Mouse (Mus musculus): ENCODE measurements around the gene Gm49387. TPM values are rescaled to one million over a fixed set of nuclear protein-coding genes. Genes with fewer than 3 reads are reported as not detected.

Gm49387 gene
- polyA plus RNA-seq, 1 experiment from 2014 or later = not detected

GRCm38 (mm10) chr14:31521318-31521717, 119.4 kb downstream of the Gm49387 start:
- H3K4me3 ChIP-seq (ENCODE audit: low read depth, low read length) = no peak overlapping the region
- H3K36me3 ChIP-seq (ENCODE audit: control insufficient read depth, insufficient read depth, low read length) = no peaks in the 10 kb centered on the region
- DNase-seq (ENCODE audit: low spot score) = peak; percentile 7
- no peak overlapping the region for H3K9ac ChIP-seq (ENCODE audit: low read length)
- no peak overlapping the region for H3K27ac ChIP-seq (ENCODE audit: low read depth, low read length)
- no peaks in the 10 kb centered on the region for H3K27me3 ChIP-seq (ENCODE audit: control insufficient read depth, insufficient read depth, low read length)
- 79% methylated on average over 2 of the region's 2 CpGs for WGBS
- H3K4me1 ChIP-seq (replicated peaks; ENCODE audit: control insufficient read depth, insufficient read depth, low read length) = no peaks in the 10 kb centered on the region
- no peaks in the 10 kb centered on the region for H3K9me3 ChIP-seq (ENCODE audit: control insufficient read depth, low read length)
- ATAC-seq (replicated peaks; ENCODE audit: low FRiP score) = no peak
- no peak overlapping the region for H3K4me2 ChIP-seq (ENCODE audit: low read depth, low read length, severe bottlenecking)

DNA sequence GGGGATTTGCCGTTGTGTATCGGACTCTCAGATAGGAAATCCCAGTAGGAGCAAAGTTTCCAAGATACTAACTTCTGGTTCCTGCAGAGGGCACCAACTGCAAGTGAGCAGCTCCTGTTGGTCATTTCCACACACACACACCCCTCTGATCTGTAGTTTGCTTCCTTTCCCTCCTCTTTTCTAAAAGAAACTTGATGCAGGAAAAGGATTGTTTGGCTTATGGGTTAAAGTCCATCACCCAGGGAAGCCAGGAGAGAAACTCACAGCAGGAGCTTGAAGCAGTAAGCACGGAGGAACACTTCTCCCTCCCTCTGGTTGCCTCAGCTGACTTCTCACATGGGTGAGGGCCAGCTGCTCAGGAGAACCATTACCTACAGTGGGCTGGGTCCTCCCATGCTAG, 121.5 kb downstream of the Gm49387 start:
- H3K4me1 ChIP-seq (replicated peaks; ENCODE audit: control insufficient read depth, insufficient read depth, low read length) = no peaks in the 10 kb centered on the region
- H3K4me2 ChIP-seq (ENCODE audit: low read depth, low read length, severe bottlenecking) = no peak overlapping the region
- H3K27ac ChIP-seq (ENCODE audit: low read depth, low read length) = no peak overlapping the region
- no peaks in the 10 kb centered on the region for H3K27me3 ChIP-seq (ENCODE audit: control insufficient read depth, insufficient read depth, low read length)
- H3K4me3 ChIP-seq (ENCODE audit: low read depth, low read length) = no peak overlapping the region
- DNase-seq (ENCODE audit: low spot score) (peak; percentile 27), ATAC-seq (replicated peaks; ENCODE audit: low FRiP score) (no peak)
- no peaks in the 10 kb centered on the region; the same call in 1 of the 2 replicates for H3K9me3 ChIP-seq (ENCODE audit: control insufficient read depth, low read length)
- WGBS = 57% methylated on average over 3 of the region's 3 CpGs
- H3K9ac ChIP-seq (ENCODE audit: low read length) = no peak overlapping the region
- no peaks in the 10 kb centered on the region for H3K36me3 ChIP-seq (ENCODE audit: control insufficient read depth, insufficient read depth, low read length)

- WGBS = 86% methylated on average over 2 of the region's 2 CpGs
- no peaks in the 10 kb centered on the region for H3K36me3 ChIP-seq (ENCODE audit: control insufficient read depth, insufficient read depth, low read length)
- no peak overlapping the region for H3K4me3 ChIP-seq (ENCODE audit: low read depth, low read length)
- no peak overlapping the region for H3K4me2 ChIP-seq (ENCODE audit: low read depth, low read length, severe bottlenecking)
- no peaks in the 10 kb centered on the region; the same call in 1 of the 2 replicates for H3K9me3 ChIP-seq (ENCODE audit: control insufficient read depth, low read length)
- ATAC-seq (replicated peaks; ENCODE audit: low FRiP score) (no peak), DNase-seq (ENCODE audit: low spot score) (no peak)
- H3K27ac ChIP-seq (ENCODE audit: low read depth, low read length) = no peak overlapping the region
- no peaks in the 10 kb centered on the region for H3K27me3 ChIP-seq (ENCODE audit: control insufficient read depth, insufficient read depth, low read length)
- H3K4me1 ChIP-seq (replicated peaks; ENCODE audit: control insufficient read depth, insufficient read depth, low read length) = no peaks in the 10 kb centered on the region
- H3K9ac ChIP-seq (ENCODE audit: low read length) = no peak overlapping the region
Measured at GRCm38 (mm10) chr14:31515895-31516294, 124.8 kb downstream of the Gm49387 start.

GRCm38 (mm10) chr14:31510322-31510721, 130.4 kb downstream of the Gm49387 start:
- DNase-seq (ENCODE audit: low spot score) = no peak
- 82% methylated on average over 3 of the region's 3 CpGs for WGBS
- ATAC-seq (replicated peaks; ENCODE audit: low FRiP score) = no peak
- H3K4me1 ChIP-seq (replicated peaks; ENCODE audit: control insufficient read depth, insufficient read depth, low read length) = no peaks in the 10 kb centered on the region
- H3K4me2 ChIP-seq (ENCODE audit: low read depth, low read length, severe bottlenecking) = no peak overlapping the region
- H3K9ac ChIP-seq (ENCODE audit: low read length) = no peak overlapping the region
- H3K36me3 ChIP-seq (ENCODE audit: control insufficient read depth, insufficient read depth, low read length) = peaks cover 16% of the 10 kb centered on the region; the same call in 1 of the 2 replicates
- H3K9me3 ChIP-seq (ENCODE audit: control insufficient read depth, low read length) = no peaks in the 10 kb centered on the region; the same call in 1 of the 2 replicates
- H3K4me3 ChIP-seq (ENCODE audit: low read depth, low read length) = no peak overlapping the region
- no peak overlapping the region for H3K27ac ChIP-seq (ENCODE audit: low read depth, low read length)
- no peaks in the 10 kb centered on the region for H3K27me3 ChIP-seq (ENCODE audit: control insufficient read depth, insufficient read depth, low read length)

DNA sequence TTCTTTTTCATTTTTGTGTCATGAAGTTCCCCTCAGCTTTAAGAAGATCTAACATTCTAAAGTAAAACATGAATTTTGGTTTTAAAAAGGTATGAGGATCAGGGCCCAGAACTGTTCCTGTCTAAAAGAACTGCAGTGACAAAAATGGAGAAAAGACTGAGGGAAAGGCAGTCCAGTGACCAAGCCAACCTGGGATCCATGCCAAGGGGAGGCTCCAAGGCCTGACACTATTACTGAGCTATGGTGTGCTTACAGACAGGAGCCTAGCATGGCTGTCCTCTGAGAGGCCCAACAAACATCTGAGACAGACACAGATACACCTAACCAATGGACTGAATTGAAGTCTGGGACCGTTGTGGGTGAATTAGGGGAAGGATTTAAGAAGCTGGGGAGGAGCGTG, 130.8 kb downstream of the Gm49387 start:
- H3K27me3 ChIP-seq (ENCODE audit: control insufficient read depth, insufficient read depth, low read length) = no peaks in the 10 kb centered on the region
- no peak overlapping the region for H3K27ac ChIP-seq (ENCODE audit: low read depth, low read length)
- H3K9ac ChIP-seq (ENCODE audit: low read length) = no peak overlapping the region
- WGBS = 96% methylated on average over 2 of the region's 2 CpGs
- no peak overlapping the region for H3K4me2 ChIP-seq (ENCODE audit: low read depth, low read length, severe bottlenecking)
- ATAC-seq (replicated peaks; ENCODE audit: low FRiP score) (no peak), DNase-seq (ENCODE audit: low spot score) (no peak)
- H3K9me3 ChIP-seq (ENCODE audit: control insufficient read depth, low read length) = no peaks in the 10 kb centered on the region; the same call in 1 of the 2 replicates
- no peak overlapping the region for H3K4me3 ChIP-seq (ENCODE audit: low read depth, low read length)
- no peaks in the 10 kb centered on the region for H3K4me1 ChIP-seq (replicated peaks; ENCODE audit: control insufficient read depth, insufficient read depth, low read length)
- H3K36me3 ChIP-seq (ENCODE audit: control insufficient read depth, insufficient read depth, low read length) = peaks cover 19% of the 10 kb centered on the region; the same call in 1 of the 2 replicates

DNA sequence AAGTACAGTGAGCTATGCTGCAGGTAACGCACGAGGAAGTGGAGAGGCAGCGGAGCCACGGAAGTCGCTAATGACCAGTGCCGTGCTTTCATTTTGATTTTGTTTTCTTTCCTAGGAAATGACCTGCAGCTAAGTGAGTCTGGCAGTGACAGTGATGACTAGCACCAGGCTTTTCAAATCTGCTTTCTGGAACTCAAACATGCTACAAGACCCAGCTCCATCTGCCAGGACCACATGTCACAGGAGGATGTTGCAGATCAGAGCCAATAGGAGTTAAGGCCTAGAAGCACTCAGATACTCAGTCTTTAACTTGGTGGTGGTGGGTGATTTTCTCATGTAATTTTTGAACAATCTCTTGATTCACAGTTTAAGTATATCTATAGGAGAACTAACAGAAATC, 134.2 kb downstream of the Gm49387 start:
- Histone ChIP-seq H3K9me3 (ENCODE audit: control insufficient read depth, low read length) (no peaks in the 10 kb centered on the region), H3K36me3 (ENCODE audit: control insufficient read depth, insufficient read depth, low read length) (peaks cover 19% of the 10 kb centered on the region; the same call in 1 of the 2 replicates), H3K27ac (ENCODE audit: low read depth, low read length) (no peak overlapping the region), H3K4me3 (ENCODE audit: low read depth, low read length) (no peak overlapping the region), H3K9ac (ENCODE audit: low read length) (no peak overlapping the region), H3K4me1 (replicated peaks; ENCODE audit: control insufficient read depth, insufficient read depth, low read length) (no peaks in the 10 kb centered on the region), H3K4me2 (ENCODE audit: low read depth, low read length, severe bottlenecking) (no peak overlapping the region), H3K27me3 (ENCODE audit: control insufficient read depth, insufficient read depth, low read length) (no peaks in the 10 kb centered on the region)
- WGBS = 95% methylated on average over 6 of the region's 6 CpGs
- DNase-seq (ENCODE audit: low spot score) = no peak
- no peak for ATAC-seq (replicated peaks; ENCODE audit: low FRiP score)

GRCm38 (mm10) chr14:31503406-31503805, 137.3 kb downstream of the Gm49387 start:
- WGBS = 93% methylated on average over 13 of the region's 13 CpGs
- H3K27me3 ChIP-seq (ENCODE audit: control insufficient read depth, insufficient read depth, low read length) = no peaks in the 10 kb centered on the region
- ATAC-seq (replicated peaks; ENCODE audit: low FRiP score) = no peak
- H3K4me2 ChIP-seq (ENCODE audit: low read depth, low read length, severe bottlenecking) = no peak overlapping the region
- H3K27ac ChIP-seq (ENCODE audit: low read depth, low read length) = no peak overlapping the region
- peaks cover 16% of the 10 kb centered on the region; the same call in 1 of the 2 replicates for H3K36me3 ChIP-seq (ENCODE audit: control insufficient read depth, insufficient read depth, low read length)
- H3K9ac ChIP-seq (ENCODE audit: low read length) = no peak overlapping the region
- no peaks in the 10 kb centered on the region for H3K4me1 ChIP-seq (replicated peaks; ENCODE audit: control insufficient read depth, insufficient read depth, low read length)
- no peak for DNase-seq (ENCODE audit: low spot score)
- no peak overlapping the region for H3K4me3 ChIP-seq (ENCODE audit: low read depth, low read length)
- no peaks in the 10 kb centered on the region for H3K9me3 ChIP-seq (ENCODE audit: control insufficient read depth, low read length)

Other genes with a start within 250 kb of the Gm49387 start
- 15.8 and 17.4 TPM in 2 replicates for gene Sh3bp5, start 204.8 kb downstream of the Gm49387 start, polyA plus RNA-seq (2014; fragmentation: Nextera tagmentation; extraction: Ambion mirVana)
- 24.7 and 25.7 TPM in 2 replicates for gene Eaf1, start 146.5 kb downstream of the Gm49387 start, polyA plus RNA-seq (2014; fragmentation: Nextera tagmentation; extraction: Ambion mirVana)
- gene Mettl6, start 145.8 kb downstream of the Gm49387 start, polyA plus RNA-seq (2014; fragmentation: Nextera tagmentation; extraction: Ambion mirVana) = 85.0 and 89.8 TPM in 2 replicates
- gene Colq, start 49.5 kb downstream of the Gm49387 start, polyA plus RNA-seq (2014; fragmentation: Nextera tagmentation; extraction: Ambion mirVana) = 0.09 TPM in 1 of 2 replicates, not detected in the other
- gene Btd, start 150 bp upstream of the Gm49387 start, polyA plus RNA-seq (2014; fragmentation: Nextera tagmentation; extraction: Ambion mirVana) = 13.4 and 13.5 TPM in 2 replicates
- 6.9 and 9.4 TPM in 2 replicates for gene Hacl1, start 408 bp upstream of the Gm49387 start, polyA plus RNA-seq (2014; fragmentation: Nextera tagmentation; extraction: Ambion mirVana)
- 13.8 and 14.1 TPM in 2 replicates for gene Ankrd28, start 189.8 kb upstream of the Gm49387 start, polyA plus RNA-seq (2014; fragmentation: Nextera tagmentation; extraction: Ambion mirVana)

Data from forebrain, embryonic 11.5 days (tissue).